Mouse (Mus musculus) subcutaneous adipose tissue, adult 2 months (tissue): ENCODE results near the gene Sucnr1. TPM values are rescaled to one million over a fixed set of nuclear protein-coding genes. Genes with fewer than 3 reads are reported as not detected.

Source experiments
- polyA plus RNA-seq: library from polyadenylated mRNA; depleted of rRNA; stranded (reverse); fragments of >200 nt; gene quantifications from 2 replicates; pipeline ENCODE4 v1.2.3, GENCODE M21; 2012; ENCODE audit warnings: low replicate concordance; rRNA removed

Gene Sucnr1
- polyA plus RNA-seq = 15.8 and 93.4 TPM in 2 replicates

DNA sequence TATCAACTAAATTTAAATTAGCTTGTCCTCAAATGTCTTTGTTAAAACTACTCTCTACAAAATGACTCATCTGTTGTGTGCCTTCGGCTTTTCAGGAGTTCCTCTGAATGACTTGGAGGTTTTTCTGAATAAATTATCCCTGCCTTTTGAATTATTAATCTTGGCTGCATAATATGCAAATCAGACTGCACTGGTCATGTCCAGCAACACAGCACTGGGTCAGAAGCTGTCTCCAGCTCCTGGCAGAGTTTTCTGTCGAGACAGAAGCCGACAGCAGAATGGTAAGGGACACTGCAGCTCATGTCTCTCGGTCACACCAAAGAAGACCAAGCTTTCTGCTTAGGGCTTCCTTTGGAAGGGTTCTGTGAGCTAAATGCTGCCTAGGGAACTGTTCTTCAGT lies at the start of gene Sucnr1:
Gene Sucnr1, plus strand, starts transcription at position 222 of the 400 bp plus-strand sequence.

Other genes with a start within 250 kb of the Sucnr1 start
- not detected in 2 replicates for gene Gm8298, start 220.8 kb upstream of the Sucnr1 start, polyA plus RNA-seq
- gene C130079G13Rik, start 156.7 kb upstream of the Sucnr1 start, polyA plus RNA-seq = 0.04 TPM in 1 of 2 replicates, not detected in the other
- gene Aadacl2, start 75.1 kb upstream of the Sucnr1 start, polyA plus RNA-seq = 0.07 TPM in 1 of 2 replicates, not detected in the other
- 0.14 and 0.29 TPM in 2 replicates for gene Aadac, start 56.2 kb upstream of the Sucnr1 start, polyA plus RNA-seq